Mouse (Mus musculus): ENCODE results near the gene Rps6ka3. TPM values are rescaled to one million over a fixed set of nuclear protein-coding genes. Genes with fewer than 3 reads are reported as not detected.
A peak's percentile ranks its signal among the peaks of the same experiment; 100 is the strongest.

Rps6ka3 gene
- polyA plus RNA-seq, 1 experiment from 2014 or later = 7.6 TPM

DNA sequence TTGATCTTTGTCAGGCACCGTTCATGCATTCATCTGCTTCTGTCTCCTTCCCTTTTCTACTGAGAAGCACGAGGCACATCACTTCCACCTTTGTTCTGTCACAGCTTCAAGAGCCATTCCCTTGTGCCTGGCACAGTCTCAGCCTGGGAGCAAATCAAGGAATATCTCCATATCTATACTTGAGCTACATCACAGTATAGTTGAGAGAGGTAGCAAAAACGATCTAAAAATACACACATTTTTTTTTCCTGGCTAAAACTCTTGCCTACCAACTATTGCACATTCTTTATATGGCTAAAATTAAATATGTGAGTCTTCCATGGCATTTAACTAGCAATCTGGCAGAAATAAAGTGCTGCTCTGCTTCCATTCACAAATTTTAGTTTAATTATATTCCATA, 5.1 kb downstream of the Rps6ka3 start:
- H3K4me3 ChIP-seq (replicated peaks; ENCODE audit: low read depth, low read length) = no peak overlapping the region
- H3K9ac ChIP-seq (ENCODE audit: low read depth, low read length) = no peak overlapping the region
- H3K27ac ChIP-seq = no peak overlapping the region
- no peaks in the 10 kb centered on the region for H3K36me3 ChIP-seq (ENCODE audit: insufficient read depth, low read length)
- ATAC-seq (replicated peaks; ENCODE audit: low FRiP score, low read depth) = no peak
- H3K4me1 ChIP-seq (replicated peaks; ENCODE audit: insufficient read depth, low read length) = no peaks in the 10 kb centered on the region
- no peak overlapping the region for H3K4me2 ChIP-seq (ENCODE audit: low read length)
- no peaks in the 10 kb centered on the region for H3K9me3 ChIP-seq (replicated peaks; ENCODE audit: low read length)
- WGBS = 49% methylated on average over 3 of the region's 3 CpGs
- H3K27me3 ChIP-seq (ENCODE audit: insufficient read depth, low read length) = no peaks in the 10 kb centered on the region
- TF ChIP-seq CTCF (IDR thresholded peaks at IDR 0.05; ENCODE audit: low read depth) = no peak
- DNase-seq (ENCODE audit: low spot score) = no peak

GRCm38 (mm10) chrX:159222474-159222873, 12.4 kb downstream of the Rps6ka3 start:
- Histone ChIP-seq H3K36me3 (ENCODE audit: insufficient read depth, low read length) (no peaks in the 10 kb centered on the region), H3K4me2 (ENCODE audit: low read length) (no peak overlapping the region), H3K27me3 (ENCODE audit: insufficient read depth, low read length) (no peaks in the 10 kb centered on the region), H3K27ac (no peak overlapping the region), H3K9me3 (replicated peaks; ENCODE audit: low read length) (no peaks in the 10 kb centered on the region), H3K4me3 (replicated peaks; ENCODE audit: low read depth, low read length) (no peak overlapping the region), H3K9ac (ENCODE audit: low read depth, low read length) (no peak overlapping the region), H3K4me1 (replicated peaks; ENCODE audit: insufficient read depth, low read length) (no peaks in the 10 kb centered on the region)
- DNase-seq (ENCODE audit: low spot score) = no peak
- ATAC-seq (replicated peaks; ENCODE audit: low FRiP score, low read depth) = no peak
- no peak for TF ChIP-seq CTCF (IDR thresholded peaks at IDR 0.05; ENCODE audit: low read depth)
- WGBS = 71% methylated on average over 3 of the region's 3 CpGs

- Histone ChIP-seq H3K4me3 (replicated peaks; ENCODE audit: low read depth, low read length) (no peak overlapping the region), H3K36me3 (ENCODE audit: insufficient read depth, low read length) (no peaks in the 10 kb centered on the region), H3K27me3 (ENCODE audit: insufficient read depth, low read length) (no peaks in the 10 kb centered on the region), H3K9ac (ENCODE audit: low read depth, low read length) (no peak overlapping the region), H3K27ac (no peak overlapping the region), H3K4me1 (replicated peaks; ENCODE audit: insufficient read depth, low read length) (no peaks in the 10 kb centered on the region), H3K4me2 (ENCODE audit: low read length) (no peak overlapping the region), H3K9me3 (replicated peaks; ENCODE audit: low read length) (no peaks in the 10 kb centered on the region)
- no peak for TF ChIP-seq CTCF (IDR thresholded peaks at IDR 0.05; ENCODE audit: low read depth)
- ATAC-seq (replicated peaks; ENCODE audit: low FRiP score, low read depth) (no peak), DNase-seq (ENCODE audit: low spot score) (no peak)
- WGBS = 52% methylated on average over 1 of the region's 1 CpGs
Observed at GRCm38 (mm10) chrX:159237275-159237674, 27.2 kb downstream of the Rps6ka3 start.

DNA sequence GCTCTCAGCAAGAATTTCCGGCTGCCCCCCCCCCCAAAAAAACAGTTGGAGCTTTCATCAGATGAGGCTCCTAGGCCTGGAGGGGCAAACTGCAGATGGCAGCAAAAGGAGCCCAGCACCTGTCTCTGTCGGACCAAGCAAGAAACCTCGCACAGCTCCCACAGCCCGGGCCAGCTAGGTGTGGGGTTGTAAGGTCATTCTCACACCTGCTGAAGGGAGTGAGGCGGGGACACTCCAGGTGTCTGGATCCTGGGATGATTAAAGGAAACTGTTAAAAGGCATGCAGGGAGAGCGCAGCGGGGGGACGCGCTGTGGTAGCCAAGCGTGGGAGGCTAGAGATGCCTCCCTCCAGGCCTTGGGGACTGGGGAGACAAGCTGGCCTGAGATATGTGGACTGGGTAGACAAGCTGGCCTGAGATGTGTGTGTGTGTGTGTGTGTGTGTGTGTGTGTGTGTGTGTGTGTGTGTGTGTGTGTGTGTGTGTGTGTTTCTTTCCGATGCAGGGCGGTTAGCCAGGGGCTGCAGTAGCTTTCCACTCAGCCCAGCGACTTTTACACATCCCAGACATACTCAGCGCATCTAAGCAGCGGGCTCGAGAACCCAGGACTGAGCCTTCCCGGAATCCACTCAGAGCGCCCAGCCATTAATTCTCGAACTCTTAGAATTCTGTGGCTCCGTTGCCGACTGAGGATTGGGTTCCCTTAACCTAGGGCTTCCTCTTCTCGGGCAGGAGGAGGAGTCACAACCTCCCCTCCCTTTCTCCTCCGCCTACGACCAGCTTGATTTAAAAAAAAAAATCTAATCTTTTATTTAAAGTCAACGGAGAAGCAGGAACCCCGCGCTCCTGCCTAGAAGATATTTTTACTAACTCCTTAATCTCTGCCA, 44.1 kb downstream of the Rps6ka3 start:
- H3K9me3 ChIP-seq (replicated peaks; ENCODE audit: low read length) = no peaks in the 10 kb centered on the region
- no peaks in the 10 kb centered on the region for H3K4me1 ChIP-seq (replicated peaks; ENCODE audit: insufficient read depth, low read length)
- DNase-seq (ENCODE audit: low spot score) = peak; percentile 66
- H3K4me2 ChIP-seq (ENCODE audit: low read length) = peak overlapping the region; percentile 60
- H3K27ac ChIP-seq = peak overlapping the region; percentile 88
- peak overlapping the region; percentile 64 for H3K4me3 ChIP-seq (replicated peaks; ENCODE audit: low read depth, low read length)
- peak; percentile 36; the same call in 1 of the 2 replicates for ATAC-seq (replicated peaks; ENCODE audit: low FRiP score, low read depth)
- no peak for TF ChIP-seq CTCF (IDR thresholded peaks at IDR 0.05; ENCODE audit: low read depth)
- H3K36me3 ChIP-seq (ENCODE audit: insufficient read depth, low read length) = no peaks in the 10 kb centered on the region
- 28% methylated on average over 26 of the region's 27 CpGs for WGBS
- H3K9ac ChIP-seq (ENCODE audit: low read depth, low read length) = peak overlapping the region; percentile 37; the same call in 1 of the 2 replicates
- no peaks in the 10 kb centered on the region for H3K27me3 ChIP-seq (ENCODE audit: insufficient read depth, low read length)

GRCm38 (mm10) chrX:159255123-159255978, 45.2 kb downstream of the Rps6ka3 start:
- Histone ChIP-seq H3K36me3 (ENCODE audit: insufficient read depth, low read length) (no peaks in the 10 kb centered on the region), H3K4me2 (ENCODE audit: low read length) (peak overlapping the region; percentile 60), H3K27me3 (ENCODE audit: insufficient read depth, low read length) (no peaks in the 10 kb centered on the region), H3K4me1 (replicated peaks; ENCODE audit: insufficient read depth, low read length) (no peaks in the 10 kb centered on the region), H3K9me3 (replicated peaks; ENCODE audit: low read length) (no peaks in the 10 kb centered on the region), H3K27ac (peak overlapping the region; percentile 88), H3K9ac (ENCODE audit: low read depth, low read length) (peak overlapping the region; percentile 76), H3K4me3 (replicated peaks; ENCODE audit: low read depth, low read length) (peak overlapping the region; percentile 64)
- WGBS = 30% methylated on average over 55 of the region's 71 CpGs
- TF ChIP-seq CTCF (IDR thresholded peaks at IDR 0.05; ENCODE audit: low read depth) = peak; percentile 41
- peak; percentile 96 for ATAC-seq (replicated peaks; ENCODE audit: low FRiP score, low read depth)
- peak; percentile 92 for DNase-seq (ENCODE audit: low spot score)

All from kidney, postnatal 0 days (tissue).